Mouse (Mus musculus) heart, embryonic 16.5 days (tissue): ENCODE data around the gene D130040H23Rik. TPM values are rescaled to one million over a fixed set of nuclear protein-coding genes. Genes with fewer than 3 reads are reported as not detected.

Source experiments
- polyA plus RNA-seq: library from polyadenylated mRNA; unstranded; fragments of >200 nt; fragmentation: Nextera tagmentation; extraction: Ambion mirVana; gene quantifications from 2 replicates; pipeline ENCODE4 v1.2.1, GENCODE M21; 2015

D130040H23Rik gene
- polyA plus RNA-seq, 1 experiment from 2014 or later: 4.5 TPM

Other genes starting within 250 kb of the D130040H23Rik start
- gene Zfp930, start 62.0 kb upstream of the D130040H23Rik start, polyA plus RNA-seq: 17.0 and 20.1 TPM in 2 replicates
- not detected in 2 replicates for gene Gm9495, start 182.5 kb downstream of the D130040H23Rik start, polyA plus RNA-seq